Mouse (Mus musculus): ENCODE measurements at regions not wholly inside any gene's neighbourhood (a gene's known extent, or its start where the extent isn't known, plus 50 kb on each side); places are given as distances from the start of the nearest gene placed in this dataset.
"Not testable (repeated sequence)": the region's sequence is repeated elsewhere in the genome, so short reads cannot be mapped to it uniquely, and the experiment has no call there.

GRCm38 (mm10) chr7:113705929-113706328 is 59.9 kb upstream of the Spon1 start:
- Histone ChIP-seq H3K36me3 (ENCODE audit: control insufficient read depth, insufficient read depth, low read length) (no peaks in the 10 kb centered on the region), H3K9ac (ENCODE audit: low read depth, low read length) (no peak overlapping the region), H3K27ac (replicated peaks; ENCODE audit: insufficient read depth, low read depth, low read length) (no peak overlapping the region), H3K79me2 (ENCODE audit: control insufficient read depth, insufficient read depth, low read length) (no peaks in the 10 kb centered on the region), H3K4me3 (ENCODE audit: insufficient read depth, low read depth, low read length) (no peak overlapping the region), H3K27me3 (ENCODE audit: control insufficient read depth, insufficient read depth, low read length) (no peaks in the 10 kb centered on the region), H3K4me1 (ENCODE audit: control insufficient read depth, insufficient read depth, low read length) (no peaks in the 10 kb centered on the region)
- TF ChIP-seq CTCF (IDR thresholded peaks at IDR 0.05; ENCODE audit: low read depth, low read length) (0 out of 2 replicates have a peak, but pooled peaks have one; percentile 12), POLR2A (IDR thresholded peaks at IDR 0.05; ENCODE audit: extremely low read depth, insufficient read depth, low read length) (no peak)
- no peak for DNase-seq (ENCODE audit: extremely low read depth, low read depth, low spot score)

GRCm38 (mm10) chr7:113707596-113707995 is 58.2 kb upstream of the Spon1 start:
- Histone ChIP-seq H3K36me3 (ENCODE audit: control insufficient read depth, insufficient read depth, low read length) (no peaks in the 10 kb centered on the region), H3K79me2 (ENCODE audit: control insufficient read depth, insufficient read depth, low read length) (no peaks in the 10 kb centered on the region), H3K27ac (replicated peaks; ENCODE audit: insufficient read depth, low read depth, low read length) (no peak overlapping the region), H3K27me3 (ENCODE audit: control insufficient read depth, insufficient read depth, low read length) (no peaks in the 10 kb centered on the region), H3K9ac (ENCODE audit: low read depth, low read length) (no peak overlapping the region), H3K4me1 (ENCODE audit: control insufficient read depth, insufficient read depth, low read length) (no peaks in the 10 kb centered on the region), H3K4me3 (ENCODE audit: insufficient read depth, low read depth, low read length) (no peak overlapping the region)
- no peak for TF ChIP-seq POLR2A (IDR thresholded peaks at IDR 0.05; ENCODE audit: extremely low read depth, insufficient read depth, low read length)
- TF ChIP-seq CTCF (IDR thresholded peaks at IDR 0.05; ENCODE audit: low read depth, low read length): no peak
- no peak for DNase-seq (ENCODE audit: extremely low read depth, low read depth, low spot score)
- WGBS: 66% methylated on average over 2 of the region's 2 CpGs

GRCm38 (mm10) chr7:113710541-113711270 is 55.1 kb upstream of the Spon1 start:
- no peaks in the 10 kb centered on the region for H3K27me3 ChIP-seq (ENCODE audit: control insufficient read depth, insufficient read depth, low read length)
- no peak overlapping the region for H3K9ac ChIP-seq (ENCODE audit: low read depth, low read length)
- no peak for TF ChIP-seq POLR2A (IDR thresholded peaks at IDR 0.05; ENCODE audit: extremely low read depth, insufficient read depth, low read length)
- no peak for TF ChIP-seq CTCF (IDR thresholded peaks at IDR 0.05; ENCODE audit: low read depth, low read length)
- no peak overlapping the region for H3K27ac ChIP-seq (replicated peaks; ENCODE audit: insufficient read depth, low read depth, low read length)
- H3K79me2 ChIP-seq (ENCODE audit: control insufficient read depth, insufficient read depth, low read length): no peaks in the 10 kb centered on the region
- no peaks in the 10 kb centered on the region for H3K36me3 ChIP-seq (ENCODE audit: control insufficient read depth, insufficient read depth, low read length)
- no peaks in the 10 kb centered on the region for H3K4me1 ChIP-seq (ENCODE audit: control insufficient read depth, insufficient read depth, low read length)
- H3K4me3 ChIP-seq (ENCODE audit: insufficient read depth, low read depth, low read length): no peak overlapping the region
- DNase-seq (ENCODE audit: extremely low read depth, low read depth, low spot score): no peak
- 85% methylated on average over 2 of the region's 2 CpGs for WGBS

GRCm38 (mm10) chr7:113711356-113711755 is 54.4 kb upstream of the Spon1 start:
- H3K27ac ChIP-seq (replicated peaks; ENCODE audit: insufficient read depth, low read depth, low read length); H3K9ac ChIP-seq (ENCODE audit: low read depth, low read length); DNase-seq (ENCODE audit: extremely low read depth, low read depth, low spot score); H3K4me3 ChIP-seq (ENCODE audit: insufficient read depth, low read depth, low read length); H3K36me3 ChIP-seq (ENCODE audit: control insufficient read depth, insufficient read depth, low read length); H3K4me1 ChIP-seq (ENCODE audit: control insufficient read depth, insufficient read depth, low read length); H3K79me2 ChIP-seq (ENCODE audit: control insufficient read depth, insufficient read depth, low read length); H3K27me3 ChIP-seq (ENCODE audit: control insufficient read depth, insufficient read depth, low read length): not testable (repeated sequence)
- WGBS: 65% methylated on average over 3 of the region's 3 CpGs

All from liver, adult 2 months (tissue).